Mouse (Mus musculus): ENCODE measurements around the gene Pkd1l3.
A peak's percentile ranks its signal among the peaks of the same experiment; 100 is the strongest.

Pkd1l3 gene

GRCm38 (mm10) chr8:109632498-109632897 is 18.2 kb downstream of the Pkd1l3 start:
- no peak for DNase-seq (ENCODE audit: low read depth)

- DNase-seq (ENCODE audit: low read depth), result no peak
Observed at GRCm38 (mm10) chr8:109635146-109635545, 20.8 kb downstream of the Pkd1l3 start.

GRCm38 (mm10) chr8:109638851-109639250 is 24.5 kb downstream of the Pkd1l3 start:
- DNase-seq (ENCODE audit: low read depth), result no peak

- no peak for DNase-seq (ENCODE audit: low read depth)
Observed at GRCm38 (mm10) chr8:109640410-109640809, 26.1 kb downstream of the Pkd1l3 start.

- no peak for DNase-seq (ENCODE audit: low read depth)
Observed at GRCm38 (mm10) chr8:109641236-109641635, 26.9 kb downstream of the Pkd1l3 start.

GRCm38 (mm10) chr8:109647331-109647730 is 33.0 kb downstream of the Pkd1l3 start:
- no peak for DNase-seq (ENCODE audit: low read depth)

- DNase-seq (ENCODE audit: low read depth), result no peak
Observed at GRCm38 (mm10) chr8:109648469-109648868, 34.2 kb downstream of the Pkd1l3 start.

GRCm38 (mm10) chr8:109650801-109651200 is 36.5 kb downstream of the Pkd1l3 start:
- DNase-seq (ENCODE audit: low read depth), result no peak

GRCm38 (mm10) chr8:109656860-109657259 is 42.5 kb downstream of the Pkd1l3 start:
- no peak for DNase-seq (ENCODE audit: low read depth)

GRCm38 (mm10) chr8:109662328-109662727 is 48.0 kb downstream of the Pkd1l3 start:
- no peak for DNase-seq (ENCODE audit: low read depth)

GRCm38 (mm10) chr8:109666616-109667015 is 52.3 kb downstream of the Pkd1l3 start:
- no peak for DNase-seq (ENCODE audit: low read depth)

GRCm38 (mm10) chr8:109672656-109673055 is 58.3 kb downstream of the Pkd1l3 start:
- DNase-seq (ENCODE audit: low read depth), result no peak

- no peak for DNase-seq (ENCODE audit: low read depth)
Observed at GRCm38 (mm10) chr8:109673596-109673995, 59.3 kb downstream of the Pkd1l3 start.

- no peak for DNase-seq (ENCODE audit: low read depth)
Observed at GRCm38 (mm10) chr8:109675896-109676643, 61.8 kb downstream of the Pkd1l3 start.

- DNase-seq (ENCODE audit: low read depth), result no peak
Observed at GRCm38 (mm10) chr8:109681535-109681934, 67.2 kb downstream of the Pkd1l3 start.

- DNase-seq (ENCODE audit: low read depth), result no peak
Observed at GRCm38 (mm10) chr8:109682120-109682519, 67.8 kb downstream of the Pkd1l3 start.

GRCm38 (mm10) chr8:109687248-109687647 is 72.9 kb downstream of the Pkd1l3 start:
- no peak for DNase-seq (ENCODE audit: low read depth)

- DNase-seq (ENCODE audit: low read depth), result peak; percentile 62
Observed at GRCm38 (mm10) chr8:109691769-109692168, 77.5 kb downstream of the Pkd1l3 start.

GRCm38 (mm10) chr8:109692443-109693145 is 78.3 kb downstream of the Pkd1l3 start:
- DNase-seq (ENCODE audit: low read depth), result no peak

- peak; percentile 100 for DNase-seq (ENCODE audit: low read depth)
Observed at GRCm38 (mm10) chr8:109693146-109693900, 79.0 kb downstream of the Pkd1l3 start, which contains the start of gene Ist1. Gene Ist1 (minus strand): TSS chr8:109693260.

- DNase-seq (ENCODE audit: low read depth), result no peak
Observed at GRCm38 (mm10) chr8:109694154-109694553, 79.8 kb downstream of the Pkd1l3 start.

- no peak for DNase-seq (ENCODE audit: low read depth)
Observed at GRCm38 (mm10) chr8:109697754-109698153, 83.4 kb downstream of the Pkd1l3 start.

GRCm38 (mm10) chr8:109698477-109698876 is 84.2 kb downstream of the Pkd1l3 start:
- DNase-seq (ENCODE audit: low read depth), result no peak

All from naive thymus-derived CD4-positive, alpha-beta T cell, adult 2 months (primary cell).